Mouse (Mus musculus) mouse embryonic stem cell (cell line): ENCODE data around the gene Scgb1b10.
"Not testable (repeated sequence)": the region's sequence is repeated elsewhere in the genome, so short reads cannot be mapped to it uniquely, and the experiment has no call there.

Experiments
- in situ Hi-C, 2 experiments: fragments of 300-500 bp; cut with MboI; formaldehyde crosslinking; loops; 1 replicate in 1 of 2; 3 replicates in 1 of 2; pipeline ENCODE4 v1.14.3; 2019 to 2020; ENCODE audit warnings: low sequenced_read_pairs in 2 of 2, low pct_unique_long_range_greater_than_20kb in 1 of 2, mixed read lengths in 1 of 2; ENCODE audit not compliant: unreplicated experiment in 1 of 2

Scgb1b10 gene

GRCm38 (mm10) chr7:32100553-32100952 is at the start of gene Scgb1b10:
Gene Scgb1b10 (plus strand): TSS chr7:32100853.
- in situ Hi-C loops, result not testable (repeated sequence)
